Mouse (Mus musculus): ENCODE results near the gene Gm45716. TPM values are rescaled to one million over a fixed set of nuclear protein-coding genes. Genes with fewer than 3 reads are reported as not detected.

The Gm45716 gene
- polyA plus RNA-seq, 1 experiment, result 0.63 TPM

DNA sequence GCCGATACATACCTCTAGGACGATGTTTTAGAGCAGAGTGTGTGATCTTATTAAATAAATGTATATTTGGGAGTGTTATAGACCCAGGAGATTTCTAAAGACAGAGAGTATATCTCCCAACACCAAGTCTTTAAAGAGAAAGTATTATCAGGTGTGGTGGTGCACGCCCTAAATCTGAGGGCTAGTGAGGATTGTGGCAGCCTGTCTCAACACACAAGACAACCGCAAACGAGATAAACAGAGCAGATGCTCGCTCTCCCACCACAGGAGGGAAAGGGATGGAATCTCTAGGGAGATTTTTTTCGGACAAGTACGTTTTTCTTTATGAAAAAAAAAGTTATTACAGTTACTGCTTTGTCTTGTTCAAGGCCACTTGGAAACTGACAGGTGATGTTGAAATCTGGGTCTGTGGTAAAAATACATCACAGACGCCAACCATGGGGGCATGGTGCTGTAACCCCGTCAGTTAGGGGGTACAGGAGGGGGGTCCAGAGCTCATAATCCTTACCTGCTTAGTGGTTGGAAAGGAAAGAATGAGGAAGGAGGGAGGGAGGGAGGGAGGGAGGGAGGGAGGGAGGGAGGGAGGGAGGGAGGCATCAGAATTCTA lies 70.9 kb downstream of the Gm45716 start:
- Histone ChIP-seq H3K27me3 (ENCODE audit: control insufficient read depth, insufficient read depth, low read length) (no peaks in the 10 kb centered on the region), H3K27ac (ENCODE audit: control insufficient read depth, insufficient read depth, low read depth, low read length) (no peak overlapping the region), H3K4me1 (ENCODE audit: control insufficient read depth, insufficient read depth, low read length) (no peaks in the 10 kb centered on the region), H3K4me3 (ENCODE audit: control insufficient read depth, low read depth, low read length) (no peak overlapping the region), H3K36me3 (ENCODE audit: control insufficient read depth, insufficient read depth, low read length) (no peaks in the 10 kb centered on the region)
- TF ChIP-seq POLR2A (IDR thresholded peaks at IDR 0.05; ENCODE audit: control insufficient read depth, low read depth, low read length) (no peak), CTCF (IDR thresholded peaks at IDR 0.05; ENCODE audit: control insufficient read depth, insufficient read depth, insufficient replicate concordance, low read depth, low read length) (no peak)

DNA sequence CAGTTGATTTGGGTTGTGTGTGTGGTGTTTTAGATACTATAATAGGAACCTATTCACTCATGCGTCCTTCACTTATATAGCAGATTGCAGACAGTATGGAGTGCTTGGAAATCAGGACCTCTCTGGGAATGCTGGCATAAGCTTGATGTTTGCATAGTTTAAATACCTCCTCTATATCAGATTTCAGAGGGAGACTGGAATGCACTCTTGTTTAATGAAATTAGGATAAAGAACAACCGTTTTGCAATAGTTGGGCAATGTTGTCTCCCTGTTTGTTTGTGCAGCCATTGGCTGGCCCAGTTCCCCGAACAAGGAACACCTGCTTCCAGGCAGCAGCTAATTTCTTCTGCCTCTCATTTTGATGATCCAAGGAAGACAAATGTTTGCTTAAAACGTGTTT lies 71.6 kb downstream of the Gm45716 start:
- TF ChIP-seq CTCF (IDR thresholded peaks at IDR 0.05; ENCODE audit: control insufficient read depth, insufficient read depth, insufficient replicate concordance, low read depth, low read length) (no peak), POLR2A (IDR thresholded peaks at IDR 0.05; ENCODE audit: control insufficient read depth, low read depth, low read length) (no peak)
- H3K27me3 ChIP-seq (ENCODE audit: control insufficient read depth, insufficient read depth, low read length), result no peaks in the 10 kb centered on the region
- no peak overlapping the region for H3K4me3 ChIP-seq (ENCODE audit: control insufficient read depth, low read depth, low read length)
- no peaks in the 10 kb centered on the region for H3K36me3 ChIP-seq (ENCODE audit: control insufficient read depth, insufficient read depth, low read length)
- no peaks in the 10 kb centered on the region for H3K4me1 ChIP-seq (ENCODE audit: control insufficient read depth, insufficient read depth, low read length)
- H3K27ac ChIP-seq (ENCODE audit: control insufficient read depth, insufficient read depth, low read depth, low read length), result no peak overlapping the region

DNA sequence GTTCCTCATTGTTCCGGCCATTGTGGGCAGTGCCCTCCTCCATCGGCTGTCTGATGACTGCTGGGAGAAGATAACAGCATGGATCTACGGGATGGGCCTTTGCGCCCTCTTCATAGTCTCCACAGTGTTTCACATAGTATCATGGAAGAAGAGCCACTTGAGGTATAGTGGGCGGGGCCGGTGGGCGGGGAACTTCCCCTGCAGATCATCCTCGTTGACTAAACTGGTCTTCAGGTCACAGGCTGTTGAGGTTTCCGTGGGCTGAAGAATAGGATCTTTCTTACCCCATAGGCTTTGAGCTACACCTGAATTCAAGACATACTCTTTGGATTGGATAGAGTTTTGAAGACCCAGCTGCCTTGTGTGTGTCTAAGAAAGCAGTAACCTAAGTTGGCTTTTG lies 72.3 kb downstream of the Gm45716 start:
- TF ChIP-seq CTCF (IDR thresholded peaks at IDR 0.05; ENCODE audit: control insufficient read depth, insufficient read depth, insufficient replicate concordance, low read depth, low read length), result no peak
- TF ChIP-seq POLR2A (IDR thresholded peaks at IDR 0.05; ENCODE audit: control insufficient read depth, low read depth, low read length), result no peak
- no peak overlapping the region for H3K27ac ChIP-seq (ENCODE audit: control insufficient read depth, insufficient read depth, low read depth, low read length)
- H3K4me1 ChIP-seq (ENCODE audit: control insufficient read depth, insufficient read depth, low read length), result no peaks in the 10 kb centered on the region
- H3K27me3 ChIP-seq (ENCODE audit: control insufficient read depth, insufficient read depth, low read length), result no peaks in the 10 kb centered on the region
- H3K4me3 ChIP-seq (ENCODE audit: control insufficient read depth, low read depth, low read length), result no peak overlapping the region
- H3K36me3 ChIP-seq (ENCODE audit: control insufficient read depth, insufficient read depth, low read length), result no peaks in the 10 kb centered on the region

DNA sequence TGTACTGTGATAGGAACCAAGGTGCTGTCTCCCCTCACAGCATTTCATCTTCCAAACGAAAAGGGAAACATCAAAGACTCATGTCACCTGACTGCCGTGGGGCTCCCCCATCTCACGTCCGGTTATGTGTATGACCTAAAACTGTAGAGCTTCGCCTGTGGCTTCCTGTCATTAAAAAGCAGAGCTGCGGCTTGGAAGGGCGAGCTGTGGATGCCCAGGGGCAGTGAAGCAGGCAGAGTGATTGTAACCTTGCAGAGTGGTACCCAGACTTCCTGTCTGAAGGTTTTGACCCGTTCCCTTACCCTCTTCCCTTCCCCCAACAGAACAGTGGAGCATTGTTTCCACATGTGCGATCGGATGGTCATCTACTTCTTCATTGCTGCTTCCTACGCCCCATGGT lies 76.7 kb downstream of the Gm45716 start:
- H3K27me3 ChIP-seq (ENCODE audit: control insufficient read depth, insufficient read depth, low read length), result no peaks in the 10 kb centered on the region
- H3K27ac ChIP-seq (ENCODE audit: control insufficient read depth, insufficient read depth, low read depth, low read length), result no peak overlapping the region
- TF ChIP-seq POLR2A (IDR thresholded peaks at IDR 0.05; ENCODE audit: control insufficient read depth, low read depth, low read length) (no peak), CTCF (IDR thresholded peaks at IDR 0.05; ENCODE audit: control insufficient read depth, insufficient read depth, insufficient replicate concordance, low read depth, low read length) (no peak)
- no peaks in the 10 kb centered on the region for H3K36me3 ChIP-seq (ENCODE audit: control insufficient read depth, insufficient read depth, low read length)
- no peak overlapping the region for H3K4me3 ChIP-seq (ENCODE audit: control insufficient read depth, low read depth, low read length)
- no peaks in the 10 kb centered on the region for H3K4me1 ChIP-seq (ENCODE audit: control insufficient read depth, insufficient read depth, low read length)

DNA sequence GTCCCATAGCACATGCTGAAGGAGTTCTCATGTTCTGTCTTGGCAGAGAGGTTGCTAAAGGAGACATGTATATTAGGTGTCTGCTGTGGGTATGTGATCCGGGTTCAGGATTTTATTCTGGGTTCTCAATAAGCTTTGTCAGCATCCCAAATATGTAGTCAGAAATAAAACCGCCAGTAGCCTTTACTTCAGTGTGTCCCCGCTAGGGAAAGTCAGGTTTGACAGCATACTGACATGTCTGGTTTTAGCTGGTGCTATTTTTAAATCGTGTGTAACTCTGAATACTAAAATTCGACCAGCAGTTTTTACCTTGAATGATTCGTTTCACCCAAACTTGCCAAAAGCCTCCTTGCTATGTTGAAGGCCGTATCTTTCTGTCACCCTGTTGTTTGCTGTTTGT lies 78.1 kb downstream of the Gm45716 start:
- H3K36me3 ChIP-seq (ENCODE audit: control insufficient read depth, insufficient read depth, low read length), result no peaks in the 10 kb centered on the region
- TF ChIP-seq POLR2A (IDR thresholded peaks at IDR 0.05; ENCODE audit: control insufficient read depth, low read depth, low read length), result no peak
- no peak for TF ChIP-seq CTCF (IDR thresholded peaks at IDR 0.05; ENCODE audit: control insufficient read depth, insufficient read depth, insufficient replicate concordance, low read depth, low read length)

DNA sequence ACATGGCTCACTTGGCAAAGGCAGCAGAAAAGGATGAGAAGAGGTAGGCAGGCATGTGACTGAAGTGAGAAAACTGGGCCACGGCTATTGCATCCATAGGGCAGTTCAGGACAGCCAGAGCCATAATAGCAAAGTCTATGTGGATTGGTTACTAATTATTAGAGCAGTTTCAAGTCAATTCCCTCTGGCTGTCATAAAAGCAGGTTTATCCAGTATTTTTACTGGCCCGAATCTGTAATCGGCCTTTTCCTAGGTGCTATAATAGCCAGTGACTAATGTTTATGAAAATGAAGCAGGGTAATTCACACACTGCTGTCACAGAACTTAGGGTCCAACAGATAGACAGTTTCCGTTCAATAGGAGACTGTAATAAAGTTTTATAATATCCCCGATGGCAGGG lies 81.5 kb downstream of the Gm45716 start:
- H3K4me3 ChIP-seq (ENCODE audit: control insufficient read depth, low read depth, low read length), result no peak overlapping the region
- H3K36me3 ChIP-seq (ENCODE audit: control insufficient read depth, insufficient read depth, low read length), result no peaks in the 10 kb centered on the region

More for the DNA sequence above, 78.1 kb downstream of the Gm45716 start:
- H3K4me1 ChIP-seq (ENCODE audit: control insufficient read depth, insufficient read depth, low read length), result no peaks in the 10 kb centered on the region
- H3K4me3 ChIP-seq (ENCODE audit: control insufficient read depth, low read depth, low read length), result no peak overlapping the region
- H3K27ac ChIP-seq (ENCODE audit: control insufficient read depth, insufficient read depth, low read depth, low read length), result no peak overlapping the region
- no peaks in the 10 kb centered on the region for H3K27me3 ChIP-seq (ENCODE audit: control insufficient read depth, insufficient read depth, low read length)

DNA sequence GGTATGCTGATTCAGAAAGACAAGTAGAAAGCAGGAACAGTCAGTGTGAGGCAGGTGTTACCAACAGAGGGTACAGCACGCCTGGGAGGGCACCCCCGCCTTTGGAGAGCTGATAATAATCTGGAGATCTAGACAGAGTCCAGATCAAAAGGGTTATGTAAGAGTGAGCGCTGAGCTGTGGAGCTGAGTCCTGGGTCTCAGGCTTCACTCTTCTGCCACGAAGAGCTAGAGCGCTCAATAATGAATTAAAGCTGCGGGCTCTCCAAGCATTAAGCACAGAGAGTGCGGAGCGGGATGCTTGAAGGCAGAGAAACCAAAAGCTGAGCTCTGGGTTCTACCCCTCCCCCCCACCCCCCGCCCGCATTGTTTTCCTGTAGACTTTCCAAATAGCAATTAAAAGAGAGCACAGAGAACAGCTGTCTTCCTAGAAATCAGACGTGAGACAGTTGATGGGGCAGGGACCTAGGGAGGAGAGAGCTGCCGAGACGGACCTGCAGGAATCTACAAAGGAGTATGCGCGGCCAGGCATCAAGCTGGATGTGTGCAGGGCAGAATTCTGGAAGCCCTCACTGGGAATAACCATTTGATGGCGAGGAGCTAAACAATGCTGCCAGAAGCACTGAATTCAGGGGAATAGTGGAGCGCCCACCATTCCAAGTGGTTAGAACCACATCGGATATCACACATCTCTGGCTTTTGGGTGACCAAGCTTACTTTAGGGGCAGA lies 82.1 kb downstream of the Gm45716 start:
- TF ChIP-seq CTCF (IDR thresholded peaks at IDR 0.05; ENCODE audit: control insufficient read depth, insufficient read depth, insufficient replicate concordance, low read depth, low read length) (no peak), POLR2A (IDR thresholded peaks at IDR 0.05; ENCODE audit: control insufficient read depth, low read depth, low read length) (no peak)
- Histone ChIP-seq H3K36me3 (ENCODE audit: control insufficient read depth, insufficient read depth, low read length) (no peaks in the 10 kb centered on the region), H3K4me3 (ENCODE audit: control insufficient read depth, low read depth, low read length) (no peak overlapping the region), H3K27ac (ENCODE audit: control insufficient read depth, insufficient read depth, low read depth, low read length) (no peak overlapping the region), H3K27me3 (ENCODE audit: control insufficient read depth, insufficient read depth, low read length) (no peaks in the 10 kb centered on the region), H3K4me1 (ENCODE audit: control insufficient read depth, insufficient read depth, low read length) (no peaks in the 10 kb centered on the region)

More for the DNA sequence above, 81.5 kb downstream of the Gm45716 start:
- no peak overlapping the region for H3K27ac ChIP-seq (ENCODE audit: control insufficient read depth, insufficient read depth, low read depth, low read length)
- no peaks in the 10 kb centered on the region for H3K4me1 ChIP-seq (ENCODE audit: control insufficient read depth, insufficient read depth, low read length)
- TF ChIP-seq CTCF (IDR thresholded peaks at IDR 0.05; ENCODE audit: control insufficient read depth, insufficient read depth, insufficient replicate concordance, low read depth, low read length), result no peak
- no peak for TF ChIP-seq POLR2A (IDR thresholded peaks at IDR 0.05; ENCODE audit: control insufficient read depth, low read depth, low read length)
- H3K27me3 ChIP-seq (ENCODE audit: control insufficient read depth, insufficient read depth, low read length), result no peaks in the 10 kb centered on the region
